Mouse (Mus musculus) spleen, postnatal 36 days (tissue): Measurements from ENCODE around the gene Rps23.
"Not testable (repeated sequence)": the region's sequence is repeated elsewhere in the genome, so short reads cannot be mapped to it uniquely, and the experiment has no call there.

Experiments
- DNase-seq, 2 experiments: peaks; one replicate each; pipeline ENCODE4 v3.0.0; 2022; ENCODE audit warnings: low spot score in 2 of 2, mixed read lengths in 1 of 2

Gene Rps23

DNA sequence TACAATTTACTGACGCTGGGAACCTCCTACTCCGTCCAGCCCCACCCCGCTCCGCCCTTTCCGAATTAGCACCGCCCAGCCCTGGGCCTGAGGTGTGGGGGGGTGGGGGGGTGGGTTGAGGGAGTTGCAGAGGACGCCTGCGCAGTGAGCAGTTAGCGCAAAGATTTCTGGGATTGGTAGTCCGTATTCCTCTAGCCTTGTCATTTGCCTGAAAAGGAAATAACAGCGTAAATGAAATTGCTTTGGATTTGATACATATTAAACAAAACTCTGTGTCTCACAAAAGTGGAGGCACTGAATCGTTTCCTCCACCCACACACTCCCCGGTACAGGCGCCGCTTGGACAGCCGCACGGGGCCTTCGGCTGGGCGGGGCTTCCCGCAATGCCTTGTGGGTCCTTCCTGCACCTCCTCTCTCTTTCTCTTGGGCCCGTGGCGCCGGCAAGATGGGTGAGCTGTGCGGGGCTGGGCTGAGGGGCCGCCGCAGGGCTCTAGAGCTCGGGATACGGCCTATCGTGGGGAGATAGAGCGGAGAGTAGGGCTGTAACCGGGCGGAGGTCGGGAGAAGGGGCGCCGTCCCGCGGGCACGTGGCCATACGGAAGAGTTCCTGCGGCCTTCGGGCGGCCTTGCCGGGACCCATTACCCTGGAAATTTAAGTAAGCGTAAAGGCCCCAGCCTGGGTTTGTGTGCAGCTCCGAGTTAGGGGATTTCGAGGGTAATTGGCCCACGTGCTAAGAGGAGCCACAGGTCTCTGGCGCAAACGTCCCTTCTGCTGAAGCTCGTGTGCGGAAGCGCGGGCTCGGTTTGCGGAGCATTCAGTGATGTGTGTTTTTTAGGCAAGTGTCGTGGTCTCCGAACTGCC, at the start of gene Rps23:
TSS of gene Rps23 (plus strand) at position 208 of the 862 bp plus-strand sequence.
- DNase-seq = peak; percentile 86 to 89

DNA sequence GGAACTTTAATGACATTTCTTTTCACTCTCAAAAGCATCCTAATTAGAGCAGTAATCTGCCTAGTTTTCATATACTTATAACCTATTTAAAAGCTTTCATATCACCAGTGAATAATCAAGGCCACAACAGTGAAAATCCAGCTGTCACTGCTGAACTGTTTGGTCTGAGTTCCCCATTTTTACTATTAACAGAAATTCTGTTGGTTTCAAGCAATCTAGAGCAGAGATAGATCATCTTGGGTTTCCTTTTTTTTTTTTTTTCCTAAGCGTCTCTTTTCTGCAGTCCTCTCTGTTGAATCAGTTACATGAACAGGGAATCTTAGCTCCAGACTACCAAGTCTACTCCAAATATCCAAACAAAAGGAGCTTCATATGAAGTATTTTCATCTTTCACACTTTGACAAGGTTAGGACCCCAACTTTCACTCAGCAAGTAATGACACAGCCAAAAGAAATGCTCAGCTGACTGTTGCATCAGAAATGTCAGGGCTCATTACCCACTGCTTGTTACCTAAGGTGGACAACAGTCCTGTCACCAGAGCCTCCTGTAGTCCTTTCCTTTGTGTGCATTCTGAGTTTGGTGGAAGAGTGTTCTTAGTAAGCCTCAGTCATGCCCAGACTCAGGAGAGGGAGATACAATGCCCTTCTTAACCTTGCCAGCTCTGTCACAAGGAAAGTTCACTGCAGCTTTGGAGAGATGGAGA, 40.9 kb upstream of the Rps23 start:
- no peak for DNase-seq

DNA sequence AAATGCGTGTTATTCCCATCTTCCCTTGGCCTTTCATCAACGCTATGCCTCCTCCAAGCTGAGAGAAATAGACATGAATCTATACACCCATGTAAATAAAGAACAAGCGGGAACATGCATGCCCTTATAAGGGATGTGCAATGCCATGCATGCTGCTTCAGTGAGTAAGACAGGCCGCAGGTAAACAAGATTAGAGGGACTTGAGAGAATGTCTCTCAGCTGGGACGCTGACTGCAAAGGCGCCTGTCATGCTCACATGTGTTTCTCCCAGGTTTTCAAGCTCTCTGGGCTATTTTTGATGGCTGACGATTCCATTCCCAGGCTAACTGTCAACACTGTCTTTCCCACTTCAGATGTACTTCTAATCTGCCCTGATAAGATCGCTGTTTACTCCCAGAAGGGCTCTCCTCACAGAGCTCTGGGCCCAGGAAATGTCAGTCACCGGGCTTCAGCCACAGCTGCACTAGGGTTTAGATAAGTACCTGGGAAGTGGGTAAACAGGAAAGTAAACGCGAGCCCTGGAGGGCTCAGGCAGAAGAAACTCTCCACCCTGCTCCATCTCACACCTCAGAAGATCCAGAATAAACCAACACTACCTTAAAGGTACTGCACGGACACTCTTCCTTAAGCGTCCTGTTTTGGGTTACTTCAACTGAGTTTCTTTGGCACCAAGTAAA, 36.8 kb upstream of the Rps23 start:
- DNase-seq = no peak

DNA sequence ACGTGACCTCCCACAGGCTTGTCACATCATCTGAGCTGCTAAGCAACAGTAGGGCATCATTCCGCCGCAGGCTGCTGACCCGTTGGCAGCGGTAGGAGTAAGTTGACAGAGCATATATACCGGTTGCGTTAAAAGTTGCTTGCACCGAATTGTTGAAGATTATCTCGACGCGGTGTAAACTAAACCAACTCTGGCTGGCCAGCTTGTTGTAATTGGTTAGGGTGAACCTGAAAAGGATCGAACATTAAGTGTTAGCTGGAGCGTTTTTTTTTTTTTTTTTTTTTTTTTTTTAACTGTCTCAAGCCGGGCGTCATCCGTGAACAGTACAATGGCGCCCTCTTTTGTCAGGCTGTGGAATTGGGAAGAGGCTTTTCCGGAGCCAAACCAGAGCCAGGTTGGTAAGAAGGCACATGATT, 36.2 kb upstream of the Rps23 start:
- DNase-seq = peak in 1 of 2 experiments; percentile 8

DNA sequence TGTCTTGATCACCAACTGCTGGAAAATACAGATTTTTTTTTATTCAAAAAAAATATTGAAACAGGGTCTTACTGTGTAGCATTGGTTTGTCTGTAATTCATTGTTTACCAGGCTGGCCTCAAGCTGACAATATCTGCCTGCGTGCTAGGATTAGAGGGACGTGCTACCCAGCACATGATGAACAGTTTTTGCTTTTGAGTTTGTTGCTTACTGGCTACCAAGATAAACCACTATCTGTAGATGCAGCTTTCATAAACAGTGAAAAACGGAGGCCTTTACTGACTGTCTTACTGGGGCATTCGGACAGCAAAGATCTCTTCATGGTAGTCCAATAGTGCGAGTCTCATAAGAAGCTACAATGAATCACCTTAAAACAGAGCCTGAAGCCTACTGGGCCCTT, 32.6 kb upstream of the Rps23 start:
- no peak for DNase-seq

DNA sequence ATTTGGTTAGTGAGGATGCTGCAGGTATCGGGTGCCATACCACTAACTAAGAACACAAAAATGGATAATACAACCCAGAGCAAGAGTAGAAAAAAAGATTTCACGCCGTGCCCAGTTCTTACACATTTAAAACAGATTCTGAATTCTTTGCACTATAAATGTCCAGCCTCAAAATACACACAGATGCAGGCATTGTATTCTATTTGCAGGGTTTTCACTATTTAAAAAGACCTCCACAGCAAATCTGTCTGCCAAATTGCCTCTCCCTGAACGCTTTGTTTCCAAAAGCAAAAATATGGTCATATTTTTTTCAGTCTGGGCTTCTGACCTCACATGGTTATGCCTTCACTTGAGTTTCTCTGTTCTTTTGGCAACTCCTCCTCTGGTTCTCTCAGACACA, 27.9 kb upstream of the Rps23 start:
- no peak for DNase-seq

DNA sequence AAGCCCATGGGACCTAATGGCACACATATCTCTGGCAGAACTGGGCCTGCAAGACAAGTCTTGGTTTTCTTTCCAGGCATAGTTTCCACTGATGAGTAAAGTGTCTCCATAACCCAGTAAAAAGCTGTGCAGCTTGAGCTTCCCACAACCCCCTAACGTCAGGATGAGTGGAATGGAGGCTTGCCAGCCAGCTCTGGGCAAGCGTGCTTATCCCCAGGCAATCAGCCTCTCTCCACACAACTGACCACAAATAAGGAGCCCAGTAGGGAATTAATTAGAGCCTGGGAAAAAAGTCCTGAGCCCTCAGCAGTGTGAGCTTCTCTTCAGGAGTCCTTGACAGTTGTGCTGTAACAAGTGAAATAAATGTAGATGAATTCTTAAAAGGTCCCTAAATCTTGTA, 26.7 kb upstream of the Rps23 start:
- no peak for DNase-seq

DNA sequence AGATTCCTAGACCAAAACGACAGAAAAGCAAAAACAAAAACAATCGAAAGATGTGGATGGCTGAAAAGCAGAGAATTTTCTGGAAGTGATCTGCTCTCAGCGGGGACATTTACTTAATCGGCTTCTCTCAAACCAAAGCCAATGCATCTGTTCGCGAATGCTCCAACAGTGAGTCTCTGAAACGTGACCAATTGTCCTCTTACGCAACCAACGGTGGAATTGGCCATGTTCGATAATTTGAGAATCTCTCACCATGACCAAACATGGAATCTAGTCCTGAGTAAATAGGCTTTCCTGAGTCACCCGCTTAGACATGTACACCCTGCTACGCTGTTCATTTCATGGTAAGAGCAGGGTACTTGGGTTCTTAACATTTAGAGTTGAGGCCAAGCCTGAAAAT, 25.9 kb upstream of the Rps23 start:
- no peak for DNase-seq

DNA sequence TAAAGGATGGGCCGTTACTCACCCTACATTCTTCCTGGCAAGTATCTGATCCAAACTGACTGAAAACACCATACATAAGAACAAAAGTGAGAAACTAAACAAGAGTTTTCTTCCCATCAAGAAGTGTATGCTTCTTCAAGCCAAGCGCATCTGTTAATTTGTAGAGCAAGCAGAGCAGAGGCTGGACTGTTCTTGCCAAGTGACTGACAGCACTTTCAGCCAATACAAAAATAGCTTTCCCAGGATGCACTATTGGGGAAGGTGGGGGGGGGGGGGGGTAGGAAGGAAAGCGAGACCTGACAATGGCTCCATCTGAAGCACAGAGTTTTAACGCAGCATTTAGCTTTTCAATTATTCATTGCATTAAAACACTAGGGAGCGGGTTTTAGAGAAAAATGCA, 17.6 kb upstream of the Rps23 start, which contains the start of gene Atp6ap1l:
TSS of gene Atp6ap1l (minus strand) at position 180 of the 400 bp plus-strand sequence.
- no peak for DNase-seq

DNA sequence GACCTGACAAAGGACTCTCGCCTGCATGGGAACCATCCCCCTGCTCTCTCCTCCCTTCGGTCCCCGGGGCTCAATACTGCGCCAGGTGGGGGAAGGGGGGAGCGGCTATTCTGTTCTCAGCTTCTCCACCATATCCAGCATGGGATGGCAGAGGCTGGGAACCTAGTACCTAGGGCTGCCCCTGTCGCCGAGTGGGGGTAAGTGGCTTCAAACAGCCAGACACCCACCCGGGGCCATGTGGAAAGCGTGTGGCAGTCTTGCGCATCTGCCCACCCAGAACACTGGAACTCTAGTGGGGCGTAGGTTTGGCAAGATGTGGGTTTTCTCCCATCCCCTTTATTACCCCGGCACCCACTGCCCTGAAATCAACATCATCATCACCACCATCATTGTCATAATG, 15.4 kb upstream of the Rps23 start:
- DNase-seq = no peak

DNA sequence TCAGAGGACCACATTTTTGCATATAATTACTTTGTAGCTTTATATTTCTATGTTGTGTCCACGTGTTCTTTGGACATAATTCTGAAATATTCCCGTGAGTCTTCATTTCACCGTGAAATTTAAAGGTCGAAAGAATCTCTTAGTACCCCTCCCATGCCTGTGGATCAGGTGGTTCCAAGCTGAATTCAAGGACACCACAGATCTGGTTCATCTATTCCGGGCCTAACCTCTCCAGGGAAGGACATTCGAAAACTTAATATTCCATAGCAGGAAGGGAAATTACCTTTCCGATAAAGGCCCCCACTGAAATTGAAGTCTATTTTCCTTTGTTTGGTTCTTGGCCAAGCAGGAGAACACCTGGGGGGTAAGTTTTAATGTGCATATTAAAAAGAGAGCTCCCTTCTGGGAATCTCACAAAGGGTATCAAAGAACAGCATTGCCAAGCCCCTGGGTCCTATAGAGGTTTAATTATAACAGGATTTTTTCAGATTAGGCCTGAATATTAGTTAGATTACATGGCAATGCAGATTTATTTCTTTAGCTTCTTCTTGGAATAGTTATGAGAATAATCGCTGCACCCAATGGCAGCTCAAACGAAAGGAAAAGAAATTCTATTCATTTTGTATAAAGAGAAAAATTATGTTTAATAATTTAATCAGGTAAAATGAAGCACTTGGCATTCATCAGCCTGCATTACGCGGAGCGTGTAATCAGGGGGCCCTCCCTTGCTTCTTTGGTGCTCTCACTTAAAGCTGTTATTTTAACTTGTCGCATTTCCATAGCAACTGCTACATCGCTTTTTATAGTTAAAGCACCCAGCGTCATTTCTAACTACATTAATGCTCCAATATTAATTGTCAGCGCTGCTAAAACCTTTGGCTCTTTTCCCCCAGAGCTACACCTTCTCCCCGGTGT, 9.7 kb upstream of the Rps23 start:
- no peak for DNase-seq

DNA sequence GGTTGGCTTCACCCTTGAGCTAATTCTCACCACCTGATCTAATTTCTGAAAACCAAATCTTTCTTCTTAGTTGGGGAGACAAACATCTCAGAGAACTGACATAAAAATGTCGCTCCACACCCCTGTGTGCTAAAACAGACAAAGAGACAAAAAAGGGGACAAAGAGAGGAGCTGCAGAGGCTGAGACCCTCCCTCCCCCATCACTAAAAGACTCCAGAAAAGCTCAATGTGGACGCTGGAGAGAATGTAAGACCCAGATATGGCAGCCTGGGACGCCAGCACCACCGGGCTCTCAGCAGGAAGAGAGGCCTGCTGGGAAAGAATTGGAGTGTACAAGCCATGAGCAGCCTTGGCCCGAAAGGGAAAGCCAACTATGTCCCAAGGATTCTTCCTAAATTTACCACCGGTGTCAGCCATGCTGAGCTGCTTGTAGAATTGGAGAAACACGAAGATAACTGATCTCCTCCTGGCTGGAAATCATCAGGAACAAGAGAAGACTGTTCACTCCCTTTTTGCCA, 9.0 kb upstream of the Rps23 start:
- no peak for DNase-seq

DNA sequence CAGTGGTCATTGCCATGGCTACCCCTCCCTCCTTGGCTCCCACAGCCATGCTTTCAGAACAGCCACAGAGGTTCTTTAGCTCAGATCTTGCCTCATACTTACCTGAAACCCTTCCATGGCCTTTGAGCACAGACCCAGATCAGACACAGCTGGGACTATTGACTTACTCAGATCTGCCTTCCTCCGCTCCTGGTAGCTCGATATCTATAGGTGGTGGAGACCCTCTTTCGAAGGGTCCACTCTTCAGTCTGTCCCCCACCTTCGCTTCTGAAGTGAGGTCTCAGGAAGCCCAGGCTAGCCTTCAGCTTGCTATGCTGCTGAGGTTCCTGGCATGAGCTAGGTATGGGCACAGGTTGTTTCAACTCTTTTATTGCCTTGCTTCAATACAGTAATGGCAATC, 8.0 kb upstream of the Rps23 start:
- no peak for DNase-seq

DNA sequence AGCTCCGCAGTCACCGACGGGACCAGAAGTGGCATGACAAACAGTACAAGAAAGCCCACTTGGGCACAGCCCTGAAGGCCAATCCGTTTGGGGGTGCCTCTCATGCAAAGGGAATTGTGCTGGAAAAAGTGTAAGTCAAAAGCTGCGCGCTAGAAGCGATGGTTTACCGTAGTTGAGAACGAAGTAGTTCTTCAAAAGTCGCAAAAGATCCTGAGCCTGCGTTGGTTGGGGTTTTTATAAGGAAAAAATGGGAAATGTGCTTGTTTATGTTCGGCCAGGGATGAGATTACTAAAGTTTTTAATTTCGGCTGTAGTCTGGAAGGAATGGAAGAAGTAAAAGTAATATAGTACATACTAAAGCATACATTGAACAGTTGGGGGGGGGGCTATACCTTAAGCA, 859 bp downstream of the Rps23 start:
- DNase-seq = not testable (repeated sequence)

DNA sequence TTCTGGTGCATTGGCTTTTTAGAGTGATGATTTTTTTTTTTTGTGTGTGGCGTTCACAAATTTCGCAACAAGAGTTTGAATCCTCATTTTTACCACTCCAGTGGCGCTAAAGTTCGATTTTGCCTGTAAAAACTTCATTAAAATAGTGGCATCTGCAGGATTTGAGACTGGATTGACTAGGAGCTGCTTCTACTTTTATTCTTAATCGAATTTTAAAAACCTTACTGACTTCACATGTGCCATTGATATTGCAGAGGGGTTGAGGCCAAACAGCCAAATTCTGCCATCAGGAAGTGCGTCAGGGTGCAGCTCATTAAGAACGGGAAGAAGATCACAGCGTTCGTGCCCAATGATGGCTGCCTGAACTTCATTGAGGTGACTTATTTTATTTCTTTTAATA, 1.3 kb downstream of the Rps23 start:
- DNase-seq = no peak

DNA sequence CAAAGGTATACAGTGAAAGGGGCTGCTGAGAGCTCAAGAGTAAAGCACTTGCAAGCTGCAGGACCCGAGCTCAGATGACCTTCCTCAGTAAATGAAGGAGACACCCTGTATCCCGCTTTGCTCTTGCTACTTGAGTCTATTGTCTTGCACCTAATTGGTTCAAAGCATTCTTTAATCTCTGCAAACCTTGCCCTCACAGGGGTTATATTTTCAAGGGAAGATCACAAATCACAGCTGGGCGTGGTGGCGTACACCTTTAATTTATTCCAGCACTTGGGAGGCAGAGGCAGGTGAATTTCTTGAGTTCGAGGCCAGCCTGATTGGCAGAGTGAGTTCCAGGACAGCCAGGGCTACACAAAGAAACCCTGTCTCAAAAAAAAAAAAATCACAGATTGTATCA, 2.4 kb downstream of the Rps23 start:
- no peak for DNase-seq

DNA sequence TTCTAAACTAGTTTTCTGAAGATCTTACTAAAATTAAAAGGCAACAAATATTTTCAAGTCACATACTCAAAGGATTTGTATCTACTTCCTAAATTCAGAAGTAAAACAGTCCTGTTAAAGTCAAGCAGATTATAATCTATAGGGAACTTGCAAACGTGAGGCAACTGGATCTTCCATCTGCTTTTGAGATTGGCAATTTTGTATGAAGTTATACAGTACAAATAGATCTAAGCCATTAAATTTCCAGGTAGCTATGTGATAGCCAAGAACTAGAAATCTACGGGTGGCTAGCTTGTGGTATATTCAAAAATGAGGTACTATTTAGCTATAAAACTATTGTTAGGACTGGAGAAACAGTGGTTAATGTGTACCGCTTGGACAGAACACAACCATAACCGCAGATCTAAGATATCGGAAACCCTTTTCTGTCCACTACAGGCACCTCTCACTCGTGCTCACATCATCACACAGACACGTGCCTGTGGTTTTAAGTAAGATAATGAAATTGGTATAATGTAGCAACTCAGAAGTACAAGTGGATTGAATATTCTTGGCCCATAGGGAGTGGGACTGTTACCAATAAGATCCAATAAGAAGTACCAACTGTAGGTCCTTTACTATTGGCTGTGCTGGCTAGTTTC, 3.5 kb downstream of the Rps23 start:
- no peak for DNase-seq

DNA sequence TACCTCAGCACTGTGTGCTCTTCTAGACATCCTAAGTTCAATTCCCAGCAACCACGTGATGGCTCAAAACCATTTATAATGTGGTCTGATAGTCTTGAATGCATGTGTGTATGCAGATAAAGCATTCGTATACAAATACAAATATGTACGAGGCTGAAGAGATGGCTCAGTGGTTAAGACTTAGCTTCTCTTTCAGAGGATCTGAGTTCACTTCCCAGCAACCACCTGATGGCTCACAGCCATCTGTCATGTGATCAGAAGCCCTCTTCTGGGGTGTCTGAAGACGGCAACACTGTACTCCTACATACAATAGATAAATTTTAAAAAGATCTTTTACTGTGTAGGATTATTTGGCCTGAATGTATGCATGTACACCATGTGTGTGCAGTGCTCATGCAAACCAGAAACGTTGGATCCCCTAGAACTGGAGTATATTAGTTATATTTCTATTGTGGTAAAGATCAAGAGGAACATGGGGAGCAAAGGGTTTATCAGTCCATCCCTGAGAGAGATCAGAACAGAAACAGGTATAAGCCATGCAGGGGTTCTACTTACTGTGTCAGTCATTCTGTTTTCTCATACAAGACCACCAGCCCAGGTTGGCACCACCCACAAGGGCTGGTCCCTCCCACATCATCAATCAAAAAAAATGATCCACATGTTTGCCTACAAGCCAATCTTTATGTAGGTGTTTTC, 4.3 kb downstream of the Rps23 start:
- DNase-seq = no peak

DNA sequence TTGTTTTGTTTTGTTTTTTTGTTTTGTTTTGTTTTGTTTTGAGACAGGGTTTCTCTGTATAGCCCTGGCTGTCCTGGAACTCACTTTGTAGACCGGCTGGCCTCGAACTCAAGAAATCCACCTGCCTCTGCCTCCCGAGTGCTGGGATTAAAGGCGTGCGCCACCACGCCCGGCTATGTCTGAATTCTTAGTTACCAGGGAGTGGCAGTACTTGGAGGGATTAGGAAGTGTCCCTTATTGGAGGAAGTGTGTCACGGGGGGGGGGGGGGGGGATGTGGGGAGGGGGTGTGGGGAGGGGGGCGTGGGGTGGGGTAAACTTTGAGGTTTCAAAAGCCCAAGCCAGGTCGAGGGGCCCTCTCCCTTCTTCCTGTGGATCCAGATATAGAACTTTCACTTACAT, 5.5 kb downstream of the Rps23 start:
- DNase-seq = not testable (repeated sequence)

DNA sequence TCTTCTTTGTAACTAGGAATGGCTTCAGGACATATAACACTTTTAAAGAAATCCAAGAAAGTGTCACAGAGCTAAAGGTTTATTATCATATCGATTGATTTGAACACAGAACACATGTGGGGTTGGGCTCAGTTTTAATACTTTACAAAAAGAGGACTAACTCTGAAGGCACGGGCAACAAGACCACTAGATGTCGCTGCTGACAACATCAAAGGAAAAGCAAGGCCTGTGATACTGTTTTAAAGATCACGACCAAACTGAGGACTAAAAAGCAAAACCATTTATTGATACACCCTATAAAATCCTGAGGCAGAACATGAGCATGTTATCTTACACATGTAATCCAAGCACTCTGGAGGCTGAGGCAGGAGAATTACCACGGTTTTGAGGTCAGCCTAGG, 7.1 kb downstream of the Rps23 start:
- DNase-seq = peak; percentile 50 to 70
